ENCODE assay signal across 9 mouse cellular contexts in the genomic region with DNA sequence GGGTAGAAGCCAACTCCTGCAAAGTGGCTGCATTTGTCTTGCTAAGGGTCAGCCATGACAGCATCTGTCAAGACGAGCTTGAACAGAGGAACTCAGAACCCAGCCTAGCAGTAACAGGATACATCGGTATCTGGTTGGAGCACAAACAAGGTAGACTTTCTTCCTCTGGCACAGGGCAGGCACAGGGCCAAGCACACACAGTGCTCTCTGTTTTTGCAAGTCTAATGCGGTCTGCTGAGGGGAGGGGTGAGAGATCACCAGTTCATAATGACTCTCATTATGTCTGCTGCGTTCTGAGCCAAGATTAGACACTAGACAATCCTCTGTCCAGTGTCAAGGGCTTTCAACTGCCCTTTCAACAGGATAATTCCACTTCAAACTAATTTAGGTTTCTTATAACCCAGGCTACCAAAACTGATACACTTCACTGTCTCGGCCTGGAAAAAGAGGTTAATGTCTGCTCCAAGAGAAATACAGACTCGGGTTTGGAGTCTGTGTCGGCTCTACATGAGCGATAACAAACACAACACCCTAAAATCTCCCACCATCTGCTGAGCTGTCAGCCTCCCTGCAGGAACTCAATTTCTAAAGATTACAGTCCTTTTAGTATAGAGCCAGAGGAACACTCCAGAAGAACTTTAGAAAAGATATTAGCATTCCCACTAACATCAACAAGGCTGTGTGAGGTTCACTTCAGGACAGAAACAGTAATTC.
A peak's percentile ranks its signal among the peaks of the same experiment; 100 is the strongest.
DNase-seq lines count a peak whose midpoint lies in the region; ATAC-seq and TF ChIP-seq lines count a peak whose summit lies in the region.
"Had no signal": no experiment of that assay in that cellular context is flagged by ENCODE, and none has a peak within 500 bp of the region (broad histone marks: within the 10 kb centered on the region; RNA-seq: fewer than 3 reads in every experiment).

No protein-coding gene starts in this region.

- H3K27me3 ChIP-seq in hindbrain, embryonic 11.5 days (ENCODE audit: control insufficient read depth, insufficient read depth, low read length) = no peaks in the 10 kb centered on the region
- no peaks in the 10 kb centered on the region for H3K27me3 ChIP-seq in thymus, adult 2 months (ENCODE audit: control insufficient read depth, insufficient read depth, low read length)
- H3K27me3 ChIP-seq: CH12.LX had no signal

- H3K4me2 ChIP-seq in hindbrain, embryonic 11.5 days (replicated peaks; ENCODE audit: low read depth, low read length) = no peak overlapping the region

- H3K4me1 ChIP-seq in hindbrain, embryonic 11.5 days (replicated peaks; ENCODE audit: control insufficient read depth, insufficient read depth, low read length) = peaks cover 4% of the 10 kb centered on the region; the same call in 1 of the 2 replicates
- no peaks in the 10 kb centered on the region for H3K4me1 ChIP-seq in thymus, adult 2 months (replicated peaks; ENCODE audit: control insufficient read depth, insufficient read depth, low read length)

- H3K9ac ChIP-seq in hindbrain, embryonic 11.5 days (ENCODE audit: low read depth, low read length) = no peak overlapping the region

- peak; percentile 11 for DNase-seq in ES-CJ7 (ENCODE audit: low read depth, low spot score)
- peak; percentile 82 to 91 for DNase-seq in cerebellum, postnatal 10 days
- DNase-seq in frontal cortex, postnatal 10 days (ENCODE audit: low spot score in 2 of 2) = peak; percentile 64 to 79
- DNase-seq in hindbrain, embryonic 11.5 days (ENCODE audit: low spot score) = peak; percentile 34
- peak; percentile 89 for DNase-seq in layer of hippocampus, adult 9-11 months
- DNase-seq in lung, postnatal 14 days = peak; percentile 28
- DNase-seq in right cerebral cortex, adult 2 months (ENCODE audit: low spot score in 2 of 2) = peak; percentile 44 to 68
- no peak for DNase-seq in thymus, adult 2 months

- H3K9me3 ChIP-seq in hindbrain, embryonic 11.5 days (ENCODE audit: control insufficient read depth, low read length) = no peaks in the 10 kb centered on the region

- ATAC-seq in hindbrain, embryonic 11.5 days (ENCODE audit: low FRiP score) = peak; percentile 78

- no peak for TF ChIP-seq POLR2A in thymus, adult 2 months (IDR thresholded peaks at IDR 0.05; ENCODE audit: control insufficient read depth, extremely low read depth, insufficient read depth, low read length, poor library complexity)

- peak overlapping the region; percentile 5; the same call in 1 of the 2 replicates for H3K27ac ChIP-seq in hindbrain, embryonic 11.5 days (ENCODE audit: low read depth, low read length)
- no peak overlapping the region for H3K27ac ChIP-seq in thymus, adult 2 months (ENCODE audit: control insufficient read depth, insufficient read depth, low read length)

- no peak overlapping the region for H3K4me3 ChIP-seq in hindbrain, embryonic 11.5 days (ENCODE audit: low read depth, low read length)
- no peak overlapping the region for H3K4me3 ChIP-seq in thymus, adult 2 months (ENCODE audit: control insufficient read depth, insufficient read depth, low read length)

- no peaks in the 10 kb centered on the region for H3K36me3 ChIP-seq in hindbrain, embryonic 11.5 days (ENCODE audit: control insufficient read depth, insufficient read depth, low read length)
- no peaks in the 10 kb centered on the region for H3K36me3 ChIP-seq in thymus, adult 2 months (ENCODE audit: control insufficient read depth, insufficient read depth, low read length)

- TF ChIP-seq CTCF in thymus, adult 2 months (IDR thresholded peaks at IDR 0.05; ENCODE audit: borderline replicate concordance, control insufficient read depth, extremely low read depth, insufficient read depth, low read length, poor library complexity) = no peak

- WGBS in hindbrain, embryonic 11.5 days = 25% methylated on average over 8 of the region's 8 CpGs
- WGBS in thymus, adult 2 months = 59% methylated on average over 8 of the region's 8 CpGs
